Mouse (Mus musculus) small intestine, adult 2 months (tissue): ENCODE data around the gene Ccnf. TPM values are rescaled to one million over a fixed set of nuclear protein-coding genes. Genes with fewer than 3 reads are reported as not detected.

ENCODE experiments used
- H3K27ac ChIP-seq: fragments of 200-500 bp; 2 replicates; pipeline ENCODE4 v1.5.1; 2012; ENCODE audit warnings: low read depth, low read length, control low read depth, inconsistent platforms; ENCODE audit not compliant: insufficient read depth
- H3K27me3 ChIP-seq: fragments of 200-500 bp; 2 replicates; pipeline ENCODE4 v1.6.1; 2012; ENCODE audit warnings: mild to moderate bottlenecking, moderate library complexity, low read length, inconsistent platforms; ENCODE audit not compliant: control insufficient read depth, insufficient read depth
- H3K36me3 ChIP-seq: fragments of 200-500 bp; 2 replicates; pipeline ENCODE4 v1.6.1; 2012; ENCODE audit warnings: mild to moderate bottlenecking, low read length, control low read depth, inconsistent platforms; ENCODE audit not compliant: control insufficient read depth, insufficient read depth
- H3K4me1 ChIP-seq: fragments of 200-500 bp; 2 replicates; pipeline ENCODE4 v1.6.1; 2012; ENCODE audit warnings: low read length, inconsistent platforms, mixed read lengths; ENCODE audit not compliant: control insufficient read depth, insufficient read depth, insufficient read length
- H3K4me3 ChIP-seq: fragments of 200-500 bp; 2 replicates; pipeline ENCODE4 v1.5.1; 2012; ENCODE audit warnings: low read depth, mild to moderate bottlenecking, control low read depth, inconsistent platforms, low read length, moderate library complexity
- CTCF ChIP-seq: fragments of 200-500 bp; IDR thresholded peaks from 2 replicates; pipeline ENCODE4 v1.5.1; 2012; ENCODE audit warnings: low read depth, mild to moderate bottlenecking, control low read depth, inconsistent platforms, low read length, moderate library complexity, mixed read lengths; ENCODE audit not compliant: insufficient replicate concordance, insufficient read length; ENCODE audit errors: extremely low read depth
- POLR2A ChIP-seq: fragments of 200-500 bp; IDR thresholded peaks from 2 replicates; pipeline ENCODE4 v1.6.1; 2012; ENCODE audit warnings: low read depth, mild to moderate bottlenecking, control low read depth, inconsistent platforms, low read length, moderate library complexity
- WGBS: fragments of 180-500 bp; shearing (Covaris S2); methylation state at CpG from one replicate; pipeline ENCODE4 v1.1.7; 2018; 5-methylcytosine and 5-hydroxymethylcytosine counted together
- polyA plus RNA-seq: library from polyadenylated mRNA; depleted of rRNA; stranded (reverse); fragments of >200 nt; gene quantifications from 2 replicates; pipeline ENCODE4 v1.2.3, GENCODE M21; 2012

The Ccnf gene
- polyA plus RNA-seq, 1 experiment: 8.4 TPM

DNA sequence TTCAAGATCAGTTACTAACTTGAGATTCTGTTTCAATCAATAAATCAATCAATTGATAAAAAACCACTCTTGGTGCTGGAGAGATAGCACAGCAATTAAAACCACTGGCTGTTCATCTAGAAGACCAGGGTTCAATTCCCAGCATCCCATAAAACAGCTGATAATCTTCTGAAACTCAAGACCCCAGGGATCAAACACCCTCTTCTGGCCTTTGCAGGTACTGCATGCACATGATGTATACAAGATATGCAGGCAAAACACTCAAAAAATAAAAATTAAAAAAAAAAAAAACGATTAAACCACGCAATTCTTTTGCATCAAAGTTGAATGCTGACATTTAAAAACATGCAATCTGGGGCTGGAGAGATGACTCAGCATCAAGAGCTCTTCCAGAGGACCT lies 2.6 kb downstream of the Ccnf start:
- H3K4me3 ChIP-seq: no peak overlapping the region
- no peak for TF ChIP-seq CTCF
- TF ChIP-seq POLR2A: no peak
- no peak overlapping the region for H3K27ac ChIP-seq
- no peaks in the 10 kb centered on the region for H3K27me3 ChIP-seq
- 96% methylated on average over 2 of the region's 2 CpGs for WGBS
- no peaks in the 10 kb centered on the region; the same call in 1 of the 2 replicates for H3K4me1 ChIP-seq
- H3K36me3 ChIP-seq: peaks cover 14% of the 10 kb centered on the region; the same call in 1 of the 2 replicates

- Histone ChIP-seq H3K4me1 (no peaks in the 10 kb centered on the region), H3K36me3 (peaks cover 37% of the 10 kb centered on the region), H3K27me3 (no peaks in the 10 kb centered on the region), H3K4me3 (no peak overlapping the region), H3K27ac (no peak overlapping the region)
- 97% methylated on average over 8 of the region's 8 CpGs for WGBS
- TF ChIP-seq CTCF (no peak), POLR2A (no peak)
These were observed 7.2 kb downstream of the Ccnf start for GRCm38 (mm10) chr17:24244061-24244460.

DNA sequence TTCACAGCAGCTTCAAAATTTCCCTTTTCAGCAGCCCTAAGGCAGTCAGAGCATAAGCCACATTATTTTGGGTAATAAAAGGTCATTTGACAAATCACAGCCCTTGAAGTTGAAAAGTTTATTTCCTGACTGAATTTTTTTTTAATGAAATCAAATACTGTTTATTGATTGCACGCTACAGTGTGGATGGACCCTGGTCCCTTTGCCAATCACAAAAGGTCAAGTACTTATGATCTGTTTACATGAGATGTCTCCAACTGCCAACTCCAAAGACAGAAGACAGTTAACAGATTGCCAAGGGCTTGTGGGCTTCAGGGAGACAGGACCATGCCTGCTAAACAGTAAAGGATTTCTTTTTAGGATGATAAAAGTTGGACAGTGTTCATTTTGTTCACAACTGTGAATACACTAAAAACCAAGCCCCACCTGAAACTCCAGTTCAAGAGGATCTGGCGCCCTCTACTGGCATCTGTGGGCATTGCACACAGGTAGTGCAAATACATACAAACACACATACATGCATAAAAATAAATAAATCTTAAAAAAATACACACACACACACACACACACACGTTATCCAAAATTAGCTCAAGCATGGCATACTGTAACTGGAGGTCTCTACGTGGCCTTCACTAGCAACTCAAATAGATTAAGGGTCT lies 7.8 kb downstream of the Ccnf start:
- TF ChIP-seq CTCF (peak; percentile 50; the same call in 1 of the 2 replicates), POLR2A (no peak)
- Histone ChIP-seq H3K4me3 (no peak overlapping the region), H3K27ac (no peak overlapping the region), H3K4me1 (no peaks in the 10 kb centered on the region), H3K36me3 (peaks cover 39% of the 10 kb centered on the region), H3K27me3 (no peaks in the 10 kb centered on the region)
- 87% methylated on average over 4 of the region's 4 CpGs for WGBS

GRCm38 (mm10) chr17:24236921-24237320 lies 14.4 kb downstream of the Ccnf start:
- 93% methylated on average over 7 of the region's 7 CpGs for WGBS
- no peaks in the 10 kb centered on the region for H3K27me3 ChIP-seq
- no peak for TF ChIP-seq POLR2A
- no peaks in the 10 kb centered on the region for H3K4me1 ChIP-seq
- peaks cover 37% of the 10 kb centered on the region for H3K36me3 ChIP-seq
- H3K27ac ChIP-seq: no peak overlapping the region
- no peak overlapping the region for H3K4me3 ChIP-seq

GRCm38 (mm10) chr17:24236479-24236878 lies 14.8 kb downstream of the Ccnf start:
- H3K27ac ChIP-seq: no peak overlapping the region
- H3K4me3 ChIP-seq: no peak overlapping the region
- H3K4me1 ChIP-seq: no peaks in the 10 kb centered on the region
- peaks cover 35% of the 10 kb centered on the region for H3K36me3 ChIP-seq
- TF ChIP-seq POLR2A (no peak), CTCF (no peak)
- no peaks in the 10 kb centered on the region for H3K27me3 ChIP-seq
- 100% methylated on average over 1 of the region's 1 CpGs for WGBS

DNA sequence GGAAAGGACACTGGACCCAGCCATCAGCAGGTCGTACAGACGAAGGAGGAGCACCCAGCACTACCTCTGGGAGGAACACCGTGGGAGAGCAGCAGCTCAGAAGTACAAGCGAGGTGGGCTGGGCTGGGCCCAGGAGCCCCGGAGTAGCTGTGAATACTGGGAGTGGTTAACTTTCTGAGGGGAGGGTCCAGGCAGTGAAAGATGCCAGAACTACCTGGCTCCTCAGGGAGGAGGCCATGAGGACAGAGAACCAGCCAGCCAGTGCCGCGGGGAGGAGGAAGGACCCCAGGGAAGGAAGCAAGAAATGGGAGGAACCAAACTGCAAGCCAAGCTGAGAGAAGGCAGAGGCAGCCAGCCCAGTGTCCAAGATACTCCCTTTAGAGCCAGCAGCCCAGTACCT lies 23.3 kb downstream of the Ccnf start:
- 85% methylated on average over 7 of the region's 7 CpGs for WGBS
- H3K4me3 ChIP-seq: no peak overlapping the region
- H3K4me1 ChIP-seq: no peaks in the 10 kb centered on the region
- H3K27ac ChIP-seq: no peak overlapping the region
- H3K27me3 ChIP-seq: no peaks in the 10 kb centered on the region
- peaks cover 24% of the 10 kb centered on the region for H3K36me3 ChIP-seq
- TF ChIP-seq POLR2A (no peak), CTCF (no peak)

GRCm38 (mm10) chr17:24226721-24227120 lies 24.6 kb downstream of the Ccnf start:
- Histone ChIP-seq H3K27ac (no peak overlapping the region), H3K36me3 (peaks cover 19% of the 10 kb centered on the region), H3K4me1 (no peaks in the 10 kb centered on the region), H3K27me3 (no peaks in the 10 kb centered on the region), H3K4me3 (no peak overlapping the region)
- 88% methylated on average over 8 of the region's 8 CpGs for WGBS
- TF ChIP-seq POLR2A: no peak
- TF ChIP-seq CTCF: no peak
